Mouse (Mus musculus): Measurements from ENCODE around the gene 4632433K11Rik. TPM values are rescaled to one million over a fixed set of nuclear protein-coding genes. Genes with fewer than 3 reads are reported as not detected.

4632433K11Rik gene
- polyA plus RNA-seq, 1 experiment from 2014 or later, result not detected

DNA sequence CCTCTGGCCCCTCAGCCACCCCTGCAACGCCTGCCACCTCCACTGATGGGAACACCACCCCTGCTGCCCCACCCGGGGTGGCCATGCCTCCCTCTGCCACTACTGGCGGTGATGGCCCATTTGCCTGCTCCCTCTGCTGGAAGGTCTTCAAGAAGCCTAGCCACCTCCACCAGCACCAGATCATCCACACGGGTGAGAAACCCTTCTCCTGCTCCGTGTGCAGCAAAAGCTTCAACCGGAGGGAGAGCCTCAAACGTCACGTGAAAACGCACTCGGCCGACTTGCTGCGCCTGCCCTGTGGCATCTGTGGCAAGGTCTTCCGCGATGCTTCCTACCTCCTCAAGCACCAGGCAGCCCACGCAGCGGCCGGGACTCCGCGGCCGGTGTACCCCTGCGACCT is 4.0 kb upstream of the 4632433K11Rik start:
- H3K36me3 ChIP-seq (ENCODE audit: control insufficient read depth, insufficient read depth, low read length), result peaks cover 67% of the 10 kb centered on the region
- 86% methylated on average over 21 of the region's 21 CpGs for WGBS (ENCODE audit: insufficient replicate concordance)
- no peak overlapping the region for H3K4me3 ChIP-seq (ENCODE audit: low read depth, low read length)
- no peak overlapping the region for H3K27ac ChIP-seq (ENCODE audit: low read depth, low read length)
- H3K4me2 ChIP-seq, result no peak overlapping the region
- no peaks in the 10 kb centered on the region for H3K4me1 ChIP-seq (ENCODE audit: control insufficient read depth, insufficient read depth, low read length)
- no peaks in the 10 kb centered on the region for H3K27me3 ChIP-seq (ENCODE audit: control insufficient read depth, insufficient read depth, low read length)
- ATAC-seq (replicated peaks; ENCODE audit: insufficient number of reproducible peaks, low FRiP score, low TSS enrichment), result no peak
- peaks cover 40% of the 10 kb centered on the region for H3K9me3 ChIP-seq (replicated peaks; ENCODE audit: control insufficient read depth, low read length)
- H3K9ac ChIP-seq (ENCODE audit: low read depth, low read length), result no peak overlapping the region

DNA sequence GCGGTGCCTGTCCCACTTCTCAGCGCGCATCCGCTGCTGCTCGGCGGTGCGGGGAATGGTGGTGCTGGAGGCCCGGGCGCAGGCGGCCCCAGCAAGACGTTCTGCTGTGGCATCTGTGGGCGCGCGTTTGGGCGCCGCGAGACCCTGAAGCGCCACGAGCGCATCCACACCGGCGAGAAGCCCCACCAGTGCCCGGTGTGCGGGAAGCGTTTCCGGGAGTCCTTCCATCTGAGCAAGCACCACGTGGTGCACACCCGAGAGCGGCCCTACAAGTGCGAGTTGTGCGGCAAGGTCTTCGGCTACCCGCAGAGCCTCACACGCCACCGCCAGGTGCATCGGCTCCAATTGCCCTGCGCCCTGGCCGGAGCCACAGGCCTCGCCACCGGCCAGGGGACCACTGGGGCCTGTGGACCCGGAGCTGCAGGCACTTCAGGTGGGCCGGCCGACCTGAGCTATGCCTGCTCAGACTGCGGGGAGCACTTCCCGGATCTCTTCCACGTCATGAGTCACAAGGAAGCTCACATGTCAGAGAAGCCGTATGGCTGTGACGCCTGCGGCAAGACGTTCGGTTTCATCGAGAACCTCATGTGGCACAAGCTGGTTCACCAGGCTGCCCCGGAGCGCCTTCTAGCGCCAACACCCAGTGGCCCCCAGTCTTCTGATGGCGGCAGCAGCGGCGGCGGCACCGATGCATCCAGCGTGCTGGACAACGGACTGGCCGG is 3.2 kb upstream of the 4632433K11Rik start:
- Histone ChIP-seq H3K27me3 (ENCODE audit: control insufficient read depth, insufficient read depth, low read length) (no peaks in the 10 kb centered on the region), H3K9ac (ENCODE audit: low read depth, low read length) (no peak overlapping the region), H3K36me3 (ENCODE audit: control insufficient read depth, insufficient read depth, low read length) (peaks cover 75% of the 10 kb centered on the region), H3K4me2 (no peak overlapping the region), H3K9me3 (replicated peaks; ENCODE audit: control insufficient read depth, low read length) (peaks cover 40% of the 10 kb centered on the region), H3K27ac (ENCODE audit: low read depth, low read length) (no peak overlapping the region), H3K4me3 (ENCODE audit: low read depth, low read length) (no peak overlapping the region), H3K4me1 (ENCODE audit: control insufficient read depth, insufficient read depth, low read length) (no peaks in the 10 kb centered on the region)
- 78% methylated on average over 63 of the region's 63 CpGs for WGBS (ENCODE audit: insufficient replicate concordance)
- ATAC-seq (replicated peaks; ENCODE audit: insufficient number of reproducible peaks, low FRiP score, low TSS enrichment), result no peak

DNA sequence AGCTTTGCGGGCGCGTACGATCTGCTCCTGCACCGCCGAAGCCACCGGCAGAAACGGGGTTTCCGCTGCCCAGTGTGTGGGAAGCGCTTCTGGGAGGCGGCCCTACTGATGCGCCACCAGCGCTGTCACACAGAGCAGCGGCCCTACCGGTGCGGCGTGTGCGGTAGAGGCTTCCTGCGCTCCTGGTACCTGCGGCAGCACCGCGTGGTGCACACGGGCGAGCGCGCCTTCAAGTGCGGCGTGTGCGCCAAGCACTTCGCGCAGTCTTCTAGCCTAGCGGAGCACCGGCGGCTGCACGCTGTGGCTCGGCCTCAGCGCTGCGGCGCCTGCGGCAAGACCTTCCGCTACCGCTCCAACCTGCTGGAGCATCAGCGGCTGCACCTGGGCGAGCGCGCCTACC is 2.4 kb upstream of the 4632433K11Rik start:
- Histone ChIP-seq H3K4me2 (no peak overlapping the region), H3K27ac (ENCODE audit: low read depth, low read length) (no peak overlapping the region), H3K4me1 (ENCODE audit: control insufficient read depth, insufficient read depth, low read length) (no peaks in the 10 kb centered on the region), H3K27me3 (ENCODE audit: control insufficient read depth, insufficient read depth, low read length) (no peaks in the 10 kb centered on the region), H3K4me3 (ENCODE audit: low read depth, low read length) (no peak overlapping the region), H3K9me3 (replicated peaks; ENCODE audit: control insufficient read depth, low read length) (peaks cover 40% of the 10 kb centered on the region), H3K9ac (ENCODE audit: low read depth, low read length) (no peak overlapping the region), H3K36me3 (ENCODE audit: control insufficient read depth, insufficient read depth, low read length) (peaks cover 77% of the 10 kb centered on the region)
- ATAC-seq (replicated peaks; ENCODE audit: insufficient number of reproducible peaks, low FRiP score, low TSS enrichment), result no peak
- WGBS (ENCODE audit: insufficient replicate concordance), result 72% methylated on average over 46 of the region's 46 CpGs

DNA sequence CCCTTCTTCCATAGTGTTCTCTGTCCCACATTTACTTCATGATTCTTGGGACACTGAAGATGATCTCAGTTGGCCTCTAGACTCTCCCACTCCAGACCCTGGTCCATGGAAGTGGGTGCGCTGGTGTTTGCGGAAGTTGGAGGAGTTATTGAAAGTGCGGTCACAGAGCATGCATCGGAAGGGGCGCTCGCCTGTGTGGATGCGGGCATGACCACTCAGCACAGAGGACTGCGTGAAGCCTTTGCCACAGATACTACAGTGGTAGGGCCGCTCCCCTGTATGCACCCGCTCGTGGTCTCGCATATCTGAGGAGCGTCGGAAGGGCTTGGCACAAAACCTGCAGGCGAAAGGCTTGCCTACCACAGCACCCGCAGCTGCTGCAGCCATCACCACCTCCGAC is 1.7 kb downstream of the 4632433K11Rik start:
- Histone ChIP-seq H3K4me3 (ENCODE audit: low read depth, low read length) (no peak overlapping the region), H3K9ac (ENCODE audit: low read depth, low read length) (no peak overlapping the region), H3K9me3 (replicated peaks; ENCODE audit: control insufficient read depth, low read length) (peaks cover 19% of the 10 kb centered on the region), H3K27ac (ENCODE audit: low read depth, low read length) (no peak overlapping the region), H3K4me1 (ENCODE audit: control insufficient read depth, insufficient read depth, low read length) (peaks cover 4% of the 10 kb centered on the region; the same call in 1 of the 2 replicates), H3K27me3 (ENCODE audit: control insufficient read depth, insufficient read depth, low read length) (no peaks in the 10 kb centered on the region), H3K4me2 (no peak overlapping the region), H3K36me3 (ENCODE audit: control insufficient read depth, insufficient read depth, low read length) (peaks cover 49% of the 10 kb centered on the region)
- WGBS (ENCODE audit: insufficient replicate concordance), result 91% methylated on average over 17 of the region's 17 CpGs
- ATAC-seq (replicated peaks; ENCODE audit: insufficient number of reproducible peaks, low FRiP score, low TSS enrichment), result no peak

DNA sequence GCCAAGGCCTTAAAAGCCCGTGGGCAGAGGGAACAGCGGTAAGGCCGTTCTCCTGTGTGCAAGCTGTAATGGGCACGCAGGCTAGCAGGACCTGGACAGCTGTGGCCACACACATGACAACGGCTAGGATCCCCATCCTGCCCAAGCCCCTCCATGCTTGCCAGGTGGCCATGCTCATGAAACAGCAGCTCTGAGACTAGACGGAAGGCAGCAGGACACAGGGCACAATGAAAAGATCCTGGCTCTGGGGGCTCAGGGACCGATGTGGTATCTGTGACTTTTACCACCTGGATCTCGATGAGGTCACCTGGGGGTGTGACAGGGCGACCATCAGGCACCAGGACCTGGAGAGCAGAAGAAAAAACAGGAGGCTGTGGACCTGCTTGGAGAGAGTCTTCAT is 2.2 kb downstream of the 4632433K11Rik start:
- Histone ChIP-seq H3K4me3 (ENCODE audit: low read depth, low read length) (no peak overlapping the region), H3K4me1 (ENCODE audit: control insufficient read depth, insufficient read depth, low read length) (peaks cover 4% of the 10 kb centered on the region; the same call in 1 of the 2 replicates), H3K27ac (ENCODE audit: low read depth, low read length) (no peak overlapping the region), H3K4me2 (no peak overlapping the region), H3K9ac (ENCODE audit: low read depth, low read length) (no peak overlapping the region), H3K36me3 (ENCODE audit: control insufficient read depth, insufficient read depth, low read length) (peaks cover 44% of the 10 kb centered on the region), H3K9me3 (replicated peaks; ENCODE audit: control insufficient read depth, low read length) (peaks cover 13% of the 10 kb centered on the region), H3K27me3 (ENCODE audit: control insufficient read depth, insufficient read depth, low read length) (no peaks in the 10 kb centered on the region)
- 83% methylated on average over 9 of the region's 9 CpGs for WGBS (ENCODE audit: insufficient replicate concordance)
- ATAC-seq (replicated peaks; ENCODE audit: insufficient number of reproducible peaks, low FRiP score, low TSS enrichment), result no peak

DNA sequence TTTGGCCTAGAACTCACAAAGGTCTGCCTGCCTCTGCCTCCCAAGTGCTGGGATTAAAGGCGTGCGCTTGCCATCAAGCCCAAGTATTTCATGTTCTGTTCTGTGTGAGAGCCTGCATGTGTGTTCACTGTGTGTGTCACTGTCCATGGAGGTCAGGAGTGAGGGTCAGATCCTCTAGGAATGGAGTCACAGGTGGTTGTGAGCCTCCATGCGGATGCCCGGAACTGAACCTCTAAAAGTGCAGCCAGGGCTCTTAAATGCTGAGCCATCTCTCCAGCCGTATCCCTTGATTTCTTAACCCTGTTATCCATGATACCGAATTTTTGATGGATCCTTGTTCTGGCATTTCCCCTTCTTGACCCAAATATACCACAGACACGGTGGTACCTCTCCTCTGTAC is 3.1 kb downstream of the 4632433K11Rik start:
- H3K36me3 ChIP-seq (ENCODE audit: control insufficient read depth, insufficient read depth, low read length), result peaks cover 35% of the 10 kb centered on the region
- no peak overlapping the region for H3K27ac ChIP-seq (ENCODE audit: low read depth, low read length)
- H3K9ac ChIP-seq (ENCODE audit: low read depth, low read length), result no peak overlapping the region
- H3K27me3 ChIP-seq (ENCODE audit: control insufficient read depth, insufficient read depth, low read length), result no peaks in the 10 kb centered on the region
- 87% methylated on average over 7 of the region's 7 CpGs for WGBS (ENCODE audit: insufficient replicate concordance)
- no peak for ATAC-seq (replicated peaks; ENCODE audit: insufficient number of reproducible peaks, low FRiP score, low TSS enrichment)
- no peak overlapping the region; the same call in 1 of the 2 replicates for H3K4me3 ChIP-seq (ENCODE audit: low read depth, low read length)
- peaks cover 5% of the 10 kb centered on the region for H3K9me3 ChIP-seq (replicated peaks; ENCODE audit: control insufficient read depth, low read length)
- H3K4me2 ChIP-seq, result no peak overlapping the region; the same call in 1 of the 2 replicates
- peaks cover 4% of the 10 kb centered on the region; the same call in 1 of the 2 replicates for H3K4me1 ChIP-seq (ENCODE audit: control insufficient read depth, insufficient read depth, low read length)

DNA sequence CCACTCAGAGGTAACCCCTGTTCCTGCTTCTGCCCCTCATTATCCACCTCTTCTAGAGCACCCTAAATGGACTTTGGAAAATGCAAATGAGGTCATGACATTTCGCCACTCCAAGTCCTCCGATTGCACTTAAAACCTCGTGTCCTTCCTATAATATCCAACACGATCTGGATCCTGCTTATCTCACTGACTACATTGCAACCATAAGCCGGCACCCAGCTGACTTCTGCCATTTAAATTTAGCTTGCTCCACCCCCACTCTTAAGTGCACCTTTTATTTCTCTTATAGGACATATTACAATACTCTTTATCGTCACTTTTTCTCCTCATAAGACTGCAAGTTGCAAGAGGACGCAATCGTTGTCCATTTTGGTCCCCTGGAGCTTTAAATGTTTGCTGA is 3.5 kb downstream of the 4632433K11Rik start:
- H3K4me3 ChIP-seq (ENCODE audit: low read depth, low read length), result peak overlapping the region; percentile 62

DNA sequence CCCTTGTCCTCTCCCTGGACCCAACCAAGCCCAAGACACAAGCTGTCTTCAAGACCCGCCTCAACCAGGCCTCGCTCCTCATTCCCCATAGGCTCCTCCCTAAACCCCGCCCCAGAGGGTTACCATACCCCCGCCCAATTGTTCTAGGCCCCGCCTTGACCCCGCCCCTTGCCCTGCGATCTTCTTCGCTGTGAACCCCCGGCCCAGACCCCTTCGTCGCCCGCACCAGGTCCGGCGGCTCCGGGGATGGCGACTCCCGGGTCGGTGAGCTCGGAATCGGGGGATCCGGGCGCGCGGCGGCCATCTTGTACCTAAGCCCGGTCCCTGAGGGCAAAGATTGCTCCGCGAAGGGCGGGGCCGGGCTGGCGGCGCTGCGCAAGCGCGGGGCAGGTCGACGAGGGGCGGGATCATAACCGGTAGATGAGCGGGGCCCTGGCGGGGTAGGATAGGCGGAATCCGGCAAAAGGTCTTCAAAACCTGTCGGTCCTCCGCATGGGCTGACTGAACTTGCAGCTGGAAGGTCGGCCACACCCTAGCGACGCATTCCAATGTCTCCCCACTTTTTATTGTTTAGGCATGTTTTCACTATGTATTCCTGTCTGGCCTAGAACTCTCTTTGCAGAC is 4.3 kb downstream of the 4632433K11Rik start, which contains the start of gene Zfp784:
Zfp784 (minus strand) TSS at position 338 of the 624 bp plus-strand sequence.
- WGBS (ENCODE audit: insufficient replicate concordance), result 0% methylated on average over 48 of the region's 48 CpGs
- Histone ChIP-seq H3K4me2 (peak within 1 kb of the TSS; percentile 71), H3K4me3 (ENCODE audit: low read depth, low read length) (peak within 1 kb of the TSS; percentile 62), H3K9ac (ENCODE audit: low read depth, low read length) (peak within 1 kb of the TSS; percentile 80), H3K27me3 (ENCODE audit: control insufficient read depth, insufficient read depth, low read length) (no peaks in the 10 kb centered on the region), H3K36me3 (ENCODE audit: control insufficient read depth, insufficient read depth, low read length) (peaks cover 24% of the 10 kb centered on the region), H3K27ac (ENCODE audit: low read depth, low read length) (peak within 1 kb of the TSS; percentile 89), H3K4me1 (ENCODE audit: control insufficient read depth, insufficient read depth, low read length) (peaks cover 4% of the 10 kb centered on the region; the same call in 1 of the 2 replicates), H3K9me3 (replicated peaks; ENCODE audit: control insufficient read depth, low read length) (no peaks in the 10 kb centered on the region)
- ATAC-seq (replicated peaks; ENCODE audit: insufficient number of reproducible peaks, low FRiP score, low TSS enrichment), result peak; percentile 95

More for the DNA sequence above, 3.5 kb downstream of the 4632433K11Rik start:
- WGBS (ENCODE audit: insufficient replicate concordance), result 78% methylated on average over 8 of the region's 8 CpGs
- Histone ChIP-seq H3K4me1 (ENCODE audit: control insufficient read depth, insufficient read depth, low read length) (peaks cover 4% of the 10 kb centered on the region; the same call in 1 of the 2 replicates), H3K9me3 (replicated peaks; ENCODE audit: control insufficient read depth, low read length) (peaks cover under 1% of the 10 kb centered on the region), H3K27me3 (ENCODE audit: control insufficient read depth, insufficient read depth, low read length) (no peaks in the 10 kb centered on the region), H3K36me3 (ENCODE audit: control insufficient read depth, insufficient read depth, low read length) (peaks cover 31% of the 10 kb centered on the region), H3K9ac (ENCODE audit: low read depth, low read length) (no peak overlapping the region), H3K27ac (ENCODE audit: low read depth, low read length) (peak overlapping the region; percentile 89; the same call in 1 of the 2 replicates), H3K4me2 (peak overlapping the region; percentile 71)
- ATAC-seq (replicated peaks; ENCODE audit: insufficient number of reproducible peaks, low FRiP score, low TSS enrichment), result no peak

Data from heart, embryonic 11.5 days (tissue).